ENCODE assay signal across 8 mouse cellular contexts in genomic region chr9:21960558-21961208, GRCm38 (mm10). TPM values are rescaled to one million over a fixed set of nuclear protein-coding genes. Genes with fewer than 3 reads are reported as not detected.
DNase-seq lines count a peak whose midpoint lies in the region; ATAC-seq and TF ChIP-seq lines count a peak whose summit lies in the region.
"Had no signal": no experiment of that assay in that cellular context is flagged by ENCODE, and none has a peak within 500 bp of the region (broad histone marks: within the 10 kb centered on the region; RNA-seq: fewer than 3 reads in every experiment).

No protein-coding gene starts in this region.

- H3K4me2 ChIP-seq in hindbrain, postnatal 0 days (ENCODE audit: low read depth, low read length) = 0 out of 2 replicates have a peak overlapping the region, but pooled peaks have one; percentile 18
- H3K4me2 ChIP-seq in limb, embryonic 13.5 days (replicated peaks) = peak overlapping the region; percentile 91
- H3K4me2 ChIP-seq in neural tube, embryonic 13.5 days = peak overlapping the region; percentile 24; the same call in 1 of the 2 replicates

- H3K9me3 ChIP-seq in hindbrain, postnatal 0 days (ENCODE audit: low read length) = no peaks in the 10 kb centered on the region
- no peaks in the 10 kb centered on the region for H3K9me3 ChIP-seq in limb, embryonic 13.5 days
- no peaks in the 10 kb centered on the region for H3K9me3 ChIP-seq in neural tube, embryonic 13.5 days
- H3K9me3 ChIP-seq: limb, embryonic 15.5 days had no signal

- H3K4me1 ChIP-seq in hindbrain, postnatal 0 days (ENCODE audit: insufficient read depth, low read length) = peaks cover 17% of the 10 kb centered on the region
- H3K4me1 ChIP-seq in limb, embryonic 13.5 days = peaks cover 41% of the 10 kb centered on the region
- H3K4me1 ChIP-seq in neural tube, embryonic 13.5 days (replicated peaks) = peaks cover 40% of the 10 kb centered on the region

- ATAC-seq in hindbrain, postnatal 0 days = no peak
- no peak for ATAC-seq in limb, embryonic 13.5 days (ENCODE audit: low FRiP score, low read depth)
- ATAC-seq in neural tube, embryonic 13.5 days (ENCODE audit: low read depth) = no peak
- ATAC-seq in megakaryocyte progenitor cell, adult 5-6 weeks (replicated peaks; ENCODE audit: poor library complexity) = no peak

- WGBS in hindbrain, postnatal 0 days = 13% methylated on average over 26 of the region's 26 CpGs
- 9% methylated on average over 26 of the region's 26 CpGs for WGBS in limb, embryonic 13.5 days
- 7% methylated on average over 26 of the region's 26 CpGs for WGBS in neural tube, embryonic 13.5 days

- no peak for DNase-seq in layer of hippocampus, adult 2 months (ENCODE audit: low spot score in 2 of 2)
- no peak for DNase-seq in layer of hippocampus, adult 8-10 months (ENCODE audit: low spot score in 2 of 2)
- peak; percentile 35 for DNase-seq in hindbrain, postnatal 0 days (ENCODE audit: low spot score)
- no peak for DNase-seq in gastrocnemius, postnatal 10 days

- H3K9ac ChIP-seq in hindbrain, postnatal 0 days (replicated peaks; ENCODE audit: low read length) = no peak overlapping the region
- no peak overlapping the region for H3K9ac ChIP-seq in limb, embryonic 13.5 days
- H3K9ac ChIP-seq in neural tube, embryonic 13.5 days = no peak overlapping the region
- H3K9ac ChIP-seq: limb, embryonic 15.5 days had no signal

- H3K4me3 ChIP-seq in layer of hippocampus, adult 2 months = peak overlapping the region; percentile 61; the same call in 1 of the 2 replicates
- peak overlapping the region; percentile 6; the same call in 1 of the 2 replicates for H3K4me3 ChIP-seq in hindbrain, postnatal 0 days (ENCODE audit: low read length)
- peak overlapping the region; percentile 45; the same call in 1 of the 2 replicates for H3K4me3 ChIP-seq in limb, embryonic 13.5 days
- H3K4me3 ChIP-seq in neural tube, embryonic 13.5 days = no peak overlapping the region

- no peaks in the 10 kb centered on the region for H3K36me3 ChIP-seq in hindbrain, postnatal 0 days (ENCODE audit: insufficient read depth, low read length)
- H3K36me3 ChIP-seq in limb, embryonic 13.5 days = peaks cover 5% of the 10 kb centered on the region; the same call in 1 of the 2 replicates
- H3K36me3 ChIP-seq in neural tube, embryonic 13.5 days = no peaks in the 10 kb centered on the region
- H3K36me3 ChIP-seq: limb, embryonic 15.5 days had no signal

- no peak; the same call in 1 of the 2 replicates for TF ChIP-seq CTCF in layer of hippocampus, adult 2 months (conservative IDR thresholded peaks at IDR 0.05)
- peak; percentile 48 for TF ChIP-seq CTCF in hindbrain, postnatal 0 days (IDR thresholded peaks at IDR 0.05; ENCODE audit: low read depth)

- H3K27ac ChIP-seq in layer of hippocampus, adult 2 months = peak overlapping the region; percentile 80; the same call in 1 of the 2 replicates
- no peak overlapping the region for H3K27ac ChIP-seq in hindbrain, postnatal 0 days
- H3K27ac ChIP-seq in limb, embryonic 13.5 days = no peak overlapping the region
- H3K27ac ChIP-seq in neural tube, embryonic 13.5 days (replicated peaks) = no peak overlapping the region
- H3K27ac ChIP-seq: limb, embryonic 15.5 days had no signal

- peaks cover 33% of the 10 kb centered on the region for H3K27me3 ChIP-seq in hindbrain, postnatal 0 days (ENCODE audit: insufficient read depth, low read length)
- peaks cover 61% of the 10 kb centered on the region for H3K27me3 ChIP-seq in limb, embryonic 13.5 days
- H3K27me3 ChIP-seq in neural tube, embryonic 13.5 days = peaks cover 56% of the 10 kb centered on the region

RNA-seq across cellular contexts. Expression of gene Epor, which starts 2.6 kb away (rescaled TPM):
- 1 to 10 TPM; 7.8 to 9.1 TPM for total RNA-seq in layer of hippocampus, adult 2 months (2021)
- total RNA-seq in layer of hippocampus, adult 8-10 months (2022) = 10 to 100 TPM in 1 of 4 experiments, 1 to 10 TPM in 3; 6.6 to 11.3 (median 8.2) TPM
- 0.89 and 1.7 TPM in 2 replicates for total RNA-seq in hindbrain, postnatal 0 days (2014; rRNA removed)
- polyA plus RNA-seq in hindbrain, postnatal 0 days (2015; fragmentation: Nextera tagmentation; extraction: Ambion mirVana) = 2.3 TPM in 2 replicates
- polyA plus RNA-seq in limb, embryonic 13.5 days (2015; fragmentation: Nextera tagmentation; extraction: Ambion mirVana) = 6.2 and 6.3 TPM in 2 replicates
- polyA plus RNA-seq in neural tube, embryonic 13.5 days (2015; fragmentation: Nextera tagmentation; extraction: Ambion mirVana) = 2.1 and 2.8 TPM in 2 replicates
- 3.0 and 6.0 TPM in 2 replicates for total RNA-seq in megakaryocyte progenitor cell, adult 5-6 weeks (2015)
- 3.8 and 5.0 TPM in 2 replicates for total RNA-seq in megakaryocyte progenitor cell, adult 5-6 weeks (2017)
- 1 to 10 TPM; 3.8 to 5.5 TPM for total RNA-seq in gastrocnemius, postnatal 10 days (2021)

RNA-seq across cellular contexts. Expression of gene Swsap1, which starts 5.1 kb away (rescaled TPM):
- total RNA-seq in layer of hippocampus, adult 2 months (2021) = 10 to 100 TPM; 14.8 to 15.9 TPM
- 10 to 100 TPM; 12.0 to 14.0 (median 13.1) TPM for total RNA-seq in layer of hippocampus, adult 8-10 months (2022)
- total RNA-seq in hindbrain, postnatal 0 days (2014; rRNA removed) = 27.8 and 35.8 TPM in 2 replicates
- polyA plus RNA-seq in hindbrain, postnatal 0 days (2015; fragmentation: Nextera tagmentation; extraction: Ambion mirVana) = 8.0 and 9.0 TPM in 2 replicates
- polyA plus RNA-seq in limb, embryonic 13.5 days (2015; fragmentation: Nextera tagmentation; extraction: Ambion mirVana) = 4.9 and 6.2 TPM in 2 replicates
- polyA plus RNA-seq in neural tube, embryonic 13.5 days (2015; fragmentation: Nextera tagmentation; extraction: Ambion mirVana) = 8.8 and 10.7 TPM in 2 replicates
- 8.1 and 9.0 TPM in 2 replicates for total RNA-seq in megakaryocyte progenitor cell, adult 5-6 weeks (2015)
- 4.1 and 5.8 TPM in 2 replicates for total RNA-seq in megakaryocyte progenitor cell, adult 5-6 weeks (2017)
- total RNA-seq in gastrocnemius, postnatal 10 days (2021) = 1 to 10 TPM; 3.1 to 3.6 TPM

RNA-seq across cellular contexts. Expression of gene Plppr2, which starts 23.9 kb away (rescaled TPM):
- 100 to 1,000 TPM; 297 to 300 TPM for total RNA-seq in layer of hippocampus, adult 2 months (2021)
- total RNA-seq in layer of hippocampus, adult 8-10 months (2022) = 100 to 1,000 TPM; 229 to 244 (median 235) TPM
- 147 and 151 TPM in 2 replicates for total RNA-seq in hindbrain, postnatal 0 days (2014; rRNA removed)
- polyA plus RNA-seq in hindbrain, postnatal 0 days (2015; fragmentation: Nextera tagmentation; extraction: Ambion mirVana) = 85.6 and 95.2 TPM in 2 replicates
- 8.5 and 9.1 TPM in 2 replicates for polyA plus RNA-seq in limb, embryonic 13.5 days (2015; fragmentation: Nextera tagmentation; extraction: Ambion mirVana)
- 69.5 and 73.1 TPM in 2 replicates for polyA plus RNA-seq in neural tube, embryonic 13.5 days (2015; fragmentation: Nextera tagmentation; extraction: Ambion mirVana)
- total RNA-seq in megakaryocyte progenitor cell, adult 5-6 weeks (2015) = 0.42 TPM in 2 replicates
- total RNA-seq in megakaryocyte progenitor cell, adult 5-6 weeks (2017) = 0.21 TPM in 1 of 2 replicates, not detected in the other
- total RNA-seq in gastrocnemius, postnatal 10 days (2021) = 1 to 10 TPM; 2.3 to 3.3 TPM

RNA-seq across cellular contexts. Expression of gene Rgl3, which starts 28.6 kb away (rescaled TPM):
- total RNA-seq in layer of hippocampus, adult 2 months (2021) = 1 to 10 TPM; 2.9 to 3.8 TPM
- 1 to 10 TPM; 2.2 to 4.2 (median 2.6) TPM for total RNA-seq in layer of hippocampus, adult 8-10 months (2022)
- 4.2 and 5.1 TPM in 2 replicates for total RNA-seq in hindbrain, postnatal 0 days (2014; rRNA removed)
- 2.5 and 3.5 TPM in 2 replicates for polyA plus RNA-seq in hindbrain, postnatal 0 days (2015; fragmentation: Nextera tagmentation; extraction: Ambion mirVana)
- 1.6 TPM in 2 replicates for polyA plus RNA-seq in limb, embryonic 13.5 days (2015; fragmentation: Nextera tagmentation; extraction: Ambion mirVana)
- polyA plus RNA-seq in neural tube, embryonic 13.5 days (2015; fragmentation: Nextera tagmentation; extraction: Ambion mirVana) = 1.7 and 1.9 TPM in 2 replicates
- not detected in 2 replicates for total RNA-seq in megakaryocyte progenitor cell, adult 5-6 weeks (2015)
- not detected in 2 replicates for total RNA-seq in megakaryocyte progenitor cell, adult 5-6 weeks (2017)
- total RNA-seq in gastrocnemius, postnatal 10 days (2021) = under 1 TPM; 0.47 to 0.75 TPM

RNA-seq across cellular contexts. Expression of gene Tmem205, which starts 33.3 kb away (rescaled TPM):
- 10 to 100 TPM; 44.4 to 45.9 TPM for total RNA-seq in layer of hippocampus, adult 2 months (2021)
- total RNA-seq in layer of hippocampus, adult 8-10 months (2022) = 10 to 100 TPM; 42.8 to 49.1 (median 43.5) TPM
- 34.9 and 52.0 TPM in 2 replicates for total RNA-seq in hindbrain, postnatal 0 days (2014; rRNA removed)
- 56.2 and 56.3 TPM in 2 replicates for polyA plus RNA-seq in hindbrain, postnatal 0 days (2015; fragmentation: Nextera tagmentation; extraction: Ambion mirVana)
- polyA plus RNA-seq in limb, embryonic 13.5 days (2015; fragmentation: Nextera tagmentation; extraction: Ambion mirVana) = 41.3 and 46.5 TPM in 2 replicates
- polyA plus RNA-seq in neural tube, embryonic 13.5 days (2015; fragmentation: Nextera tagmentation; extraction: Ambion mirVana) = 41.7 and 47.4 TPM in 2 replicates
- total RNA-seq in megakaryocyte progenitor cell, adult 5-6 weeks (2015) = 49.4 and 60.5 TPM in 2 replicates
- 19.7 and 22.1 TPM in 2 replicates for total RNA-seq in megakaryocyte progenitor cell, adult 5-6 weeks (2017)
- 10 to 100 TPM; 13.0 to 16.9 TPM for total RNA-seq in gastrocnemius, postnatal 10 days (2021)

Comparison
In these comparisons a context has a peak if more than half of its experiments do, and no peak if none do; other contexts are left out.
1. H3K4me2 ChIP-seq: peak in every context shown above with its lines; median percentile 91 in limb, embryonic 13.5 days; 24 in neural tube, embryonic 13.5 days; 18 in hindbrain, postnatal 0 days.
2. RNA of gene Plppr2, which starts 23.9 kb away (total RNA-seq): 297 to 300 TPM in layer of hippocampus, adult 2 months, 229 to 244 TPM in layer of hippocampus, adult 8-10 months and 147 to 151 TPM in hindbrain, postnatal 0 days; 2.3 to 3.3 TPM in gastrocnemius, postnatal 10 days and 0.21 to 0.42 TPM in megakaryocyte progenitor cell, adult 5-6 weeks; every median in the first group is over 10 times any median in the second.